Mouse (Mus musculus) midbrain, postnatal 0 days (tissue): ENCODE data around the gene Adamts15. TPM values are rescaled to one million over a fixed set of nuclear protein-coding genes. Genes with fewer than 3 reads are reported as not detected.

ENCODE experiments used
- ATAC-seq: fragments of 200-750 bp; cut with Nextera tagmentation; 2 replicates; pipeline ENCODE4 v1.8.0; 2017; ENCODE audit warnings: moderate number of reproducible peaks, mild to moderate bottlenecking, moderate TSS enrichment, moderate library complexity; ENCODE audit not compliant: low FRiP score
- DNase-seq: peaks from one replicate; pipeline ENCODE4 v3.0.0-alpha.2; 2015; ENCODE audit warnings: low spot score
- H3K27ac ChIP-seq: fragments of 300-500 bp; sonication (generic); 2 replicates; pipeline ENCODE4 v1.5.1; 2014; ENCODE audit warnings: low read depth, mild to moderate bottlenecking, low read length, mixed read lengths
- H3K27me3 ChIP-seq: fragments of 300-500 bp; sonication (generic); 2 replicates; pipeline ENCODE4 v1.6.1; 2014; ENCODE audit warnings: low read length, control low read depth, mixed read lengths; ENCODE audit not compliant: insufficient read depth
- H3K36me3 ChIP-seq: fragments of 300-500 bp; sonication (generic); 2 replicates; pipeline ENCODE4 v1.6.1; 2014; ENCODE audit warnings: low read length, control low read depth, mixed read lengths; ENCODE audit not compliant: insufficient read depth
- H3K4me1 ChIP-seq: fragments of 300-500 bp; sonication (generic); 2 replicates; pipeline ENCODE4 v1.6.1; 2014; ENCODE audit warnings: mild to moderate bottlenecking, control low read depth, antibody characterized with exemption, low read length, mixed read lengths; ENCODE audit not compliant: insufficient read depth
- H3K4me2 ChIP-seq: fragments of 300-500 bp; sonication (generic); 2 replicates; pipeline ENCODE4 v1.6.1; 2014; ENCODE audit warnings: low read depth, mild to moderate bottlenecking, low read length, mixed read lengths; ENCODE audit not compliant: poor library complexity, severe bottlenecking
- H3K4me3 ChIP-seq: fragments of 300-500 bp; sonication (generic); 2 replicates; pipeline ENCODE4 v1.5.1; 2014; ENCODE audit warnings: low read depth, mild to moderate bottlenecking, low read length, moderate library complexity
- H3K9ac ChIP-seq: fragments of 300-500 bp; sonication (generic); replicated peaks from 2 replicates; pipeline ENCODE4 v1.6.1; 2014; ENCODE audit warnings: mild to moderate bottlenecking, low read length, moderate library complexity, mixed read lengths; ENCODE audit not compliant: poor library complexity, severe bottlenecking
- H3K9me3 ChIP-seq: fragments of 300-500 bp; sonication (generic); 2 replicates; pipeline ENCODE4 v1.6.1; 2016; ENCODE audit warnings: low read length, control low read depth
- CTCF ChIP-seq: IDR thresholded peaks from 2 replicates; pipeline ENCODE4 v1.5.1; 2016; ENCODE audit warnings: antibody characterized with exemption, mild to moderate bottlenecking
- WGBS: fragments of 180-500 bp; shearing (Covaris S2); extraction: QIAGEN DNeasy Blood & Tissue Kit; methylation state at CpG from one replicate; pipeline ENCODE4 v1.1.7; 2014; 5-methylcytosine and 5-hydroxymethylcytosine counted together
- polyA plus RNA-seq: library from polyadenylated mRNA; unstranded; fragments of >200 nt; fragmentation: Nextera tagmentation; extraction: Ambion mirVana; gene quantifications from 2 replicates; pipeline ENCODE4 v1.2.1, GENCODE M21; 2015
- total RNA-seq: library from RNA; depleted of rRNA; stranded (reverse); fragments of >200 nt; gene quantifications from 2 replicates; pipeline ENCODE4 v1.2.3, GENCODE M21; 2014

Adamts15 gene
- total and polyA plus RNA-seq, 2 experiments from 2014 or later = 4.7 to 18.3 TPM

DNA sequence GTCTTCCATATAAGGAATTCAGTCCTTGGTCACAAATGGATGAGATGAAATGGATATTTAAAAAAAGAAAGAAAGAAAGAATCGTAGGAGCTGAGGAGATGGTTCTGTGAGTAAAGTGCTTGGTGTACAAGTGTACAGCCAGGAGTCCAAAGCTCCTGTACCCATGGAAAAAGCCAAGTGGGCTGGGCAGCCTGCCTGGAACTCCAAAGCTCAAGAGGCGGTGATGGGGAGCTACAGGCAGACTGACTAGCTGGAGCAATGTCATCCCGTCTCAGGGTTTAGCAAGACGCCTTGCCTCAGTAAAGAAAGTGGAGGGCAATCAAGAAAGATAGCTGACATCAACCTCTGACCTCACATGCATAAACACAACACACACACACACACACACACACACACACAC is 41.5 kb upstream of the Adamts15 start:
- Histone ChIP-seq H3K27ac (no peak overlapping the region), H3K27me3 (no peaks in the 10 kb centered on the region), H3K9ac (no peak overlapping the region), H3K4me1 (no peaks in the 10 kb centered on the region), H3K36me3 (no peaks in the 10 kb centered on the region), H3K9me3 (no peaks in the 10 kb centered on the region), H3K4me2 (no peak overlapping the region), H3K4me3 (no peak overlapping the region)
- WGBS = 98% methylated on average over 4 of the region's 4 CpGs
- no peak for TF ChIP-seq CTCF
- ATAC-seq (no peak), DNase-seq (no peak)

DNA sequence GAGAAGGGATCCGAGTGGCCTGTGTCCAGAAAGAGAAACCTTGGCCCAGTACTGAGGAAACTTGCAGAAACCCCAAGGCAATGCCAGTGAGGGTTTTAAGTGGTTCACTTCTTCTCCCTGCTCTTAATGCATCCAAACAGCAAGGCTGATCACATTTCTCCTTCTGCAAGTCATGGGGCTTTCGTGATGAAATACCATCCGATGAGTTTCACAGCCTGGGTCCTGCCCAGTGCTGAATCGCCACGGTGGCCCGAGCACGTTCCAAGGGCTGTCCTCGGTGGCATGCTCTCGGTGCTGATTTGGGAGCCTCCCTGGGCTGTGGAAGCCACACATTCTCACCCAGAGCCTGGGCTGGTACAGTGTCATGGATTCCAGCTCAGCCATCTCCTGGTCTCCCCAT is 33.0 kb upstream of the Adamts15 start:
- no peak overlapping the region for H3K9ac ChIP-seq
- ATAC-seq = no peak
- DNase-seq = no peak
- no peaks in the 10 kb centered on the region for H3K27me3 ChIP-seq
- WGBS = 94% methylated on average over 9 of the region's 9 CpGs
- no peak overlapping the region for H3K4me2 ChIP-seq
- no peak for TF ChIP-seq CTCF
- no peaks in the 10 kb centered on the region for H3K4me1 ChIP-seq
- H3K9me3 ChIP-seq = no peaks in the 10 kb centered on the region
- H3K4me3 ChIP-seq = no peak overlapping the region
- no peaks in the 10 kb centered on the region for H3K36me3 ChIP-seq
- H3K27ac ChIP-seq = no peak overlapping the region

DNA sequence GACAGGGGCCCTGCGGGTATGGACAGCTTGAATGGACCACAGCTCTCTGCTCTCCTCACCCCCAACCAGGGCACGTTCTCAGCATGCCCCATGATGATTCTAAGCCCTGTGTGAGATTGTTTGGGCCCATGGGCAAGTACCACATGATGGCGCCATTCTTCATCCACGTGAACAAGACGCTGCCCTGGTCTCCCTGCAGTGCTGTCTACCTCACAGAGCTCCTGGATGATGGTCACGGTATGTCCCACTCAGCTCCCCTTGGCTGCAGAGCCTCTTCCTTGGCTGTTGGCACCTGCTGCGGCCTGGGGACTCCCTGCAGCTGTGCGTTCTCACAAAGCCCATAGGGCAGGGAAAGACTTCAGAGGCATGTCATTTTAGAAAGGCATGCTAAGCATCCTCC is 31.0 kb upstream of the Adamts15 start:
- no peak for DNase-seq
- WGBS = 67% methylated on average over 8 of the region's 8 CpGs
- no peak overlapping the region for H3K27ac ChIP-seq
- H3K4me1 ChIP-seq = no peaks in the 10 kb centered on the region
- no peak for ATAC-seq
- H3K9ac ChIP-seq = no peak overlapping the region
- TF ChIP-seq CTCF = peak; percentile 49
- H3K27me3 ChIP-seq = no peaks in the 10 kb centered on the region
- H3K4me3 ChIP-seq = no peak overlapping the region
- no peaks in the 10 kb centered on the region for H3K36me3 ChIP-seq
- no peaks in the 10 kb centered on the region for H3K9me3 ChIP-seq
- no peak overlapping the region for H3K4me2 ChIP-seq

DNA sequence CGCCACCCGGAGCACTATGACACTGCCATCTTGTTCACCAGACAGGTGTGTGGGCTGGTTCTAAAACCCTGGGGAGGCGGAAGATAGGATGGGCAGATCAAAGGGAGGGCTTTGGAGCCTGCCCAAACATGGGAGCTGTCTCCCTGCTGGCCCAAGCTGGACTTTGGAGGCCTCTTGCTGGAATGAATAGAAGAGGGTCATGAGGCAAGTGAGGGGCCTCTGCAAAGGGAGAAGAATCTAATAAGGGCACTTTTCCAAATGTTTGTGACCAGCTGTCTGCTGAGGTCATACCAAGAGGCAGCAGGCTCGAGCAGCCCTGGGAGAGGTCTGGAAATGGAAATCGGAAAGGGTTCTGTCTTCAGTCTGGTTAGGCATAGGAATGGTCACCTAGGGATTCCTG is 29.2 kb upstream of the Adamts15 start:
- 88% methylated on average over 5 of the region's 5 CpGs for WGBS
- H3K27me3 ChIP-seq = no peaks in the 10 kb centered on the region
- no peaks in the 10 kb centered on the region for H3K4me1 ChIP-seq
- H3K27ac ChIP-seq = no peak overlapping the region
- ATAC-seq (no peak), DNase-seq (no peak)
- H3K4me3 ChIP-seq = no peak overlapping the region
- no peaks in the 10 kb centered on the region for H3K9me3 ChIP-seq
- no peaks in the 10 kb centered on the region for H3K36me3 ChIP-seq
- no peak for TF ChIP-seq CTCF
- H3K4me2 ChIP-seq = no peak overlapping the region
- H3K9ac ChIP-seq = no peak overlapping the region

DNA sequence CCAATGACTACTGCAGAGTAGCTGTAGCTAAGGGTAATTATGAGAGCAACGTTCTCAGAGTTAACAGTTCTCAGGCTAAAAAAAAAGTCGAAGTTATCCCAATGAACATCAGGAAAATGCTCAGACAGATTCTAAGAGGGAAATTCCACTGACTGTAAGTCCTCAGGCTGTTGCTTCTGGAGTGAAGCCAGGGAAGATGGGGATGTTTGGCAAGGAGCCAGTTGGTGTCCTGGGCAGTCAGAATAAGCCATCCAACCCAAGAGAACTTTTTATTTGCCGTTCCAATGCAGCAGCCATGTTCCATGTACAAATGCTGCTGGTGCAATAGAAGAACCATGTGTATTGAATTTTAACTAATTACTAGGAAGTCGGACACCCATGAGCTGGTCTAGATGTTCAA is 28.3 kb upstream of the Adamts15 start:
- WGBS = 66% methylated on average over 4 of the region's 4 CpGs
- no peak overlapping the region for H3K4me3 ChIP-seq
- ATAC-seq = no peak

DNA sequence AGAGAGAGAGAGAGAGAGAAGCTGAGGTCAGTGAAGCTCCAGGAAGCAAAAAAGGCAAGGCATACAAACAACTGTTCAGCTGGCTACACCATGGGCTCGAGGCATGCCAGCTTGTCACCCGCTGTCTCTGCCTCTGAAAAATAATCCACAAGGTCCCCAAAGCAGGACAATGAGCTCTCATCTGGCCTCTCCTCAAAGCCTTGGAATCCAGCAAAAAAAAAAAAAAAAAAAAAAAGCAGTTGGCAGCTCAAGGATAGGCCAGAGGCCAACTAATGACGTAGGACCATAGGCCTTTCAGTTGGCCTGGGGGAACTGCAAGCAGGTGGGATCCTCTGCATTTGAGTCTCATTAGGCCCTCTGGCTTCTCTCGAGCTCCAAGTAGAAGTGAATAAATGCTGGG is 27.7 kb upstream of the Adamts15 start:
- H3K27me3 ChIP-seq = no peaks in the 10 kb centered on the region
- no peak for ATAC-seq
- 66% methylated on average over 4 of the region's 4 CpGs for WGBS

More for the DNA sequence above, 28.3 kb upstream of the Adamts15 start:
- H3K27ac ChIP-seq = no peak overlapping the region
- H3K27me3 ChIP-seq = no peaks in the 10 kb centered on the region
- H3K4me2 ChIP-seq = no peak overlapping the region
- TF ChIP-seq CTCF = no peak
- no peak overlapping the region for H3K9ac ChIP-seq
- no peaks in the 10 kb centered on the region for H3K9me3 ChIP-seq
- DNase-seq = peak; percentile 58
- H3K4me1 ChIP-seq = no peaks in the 10 kb centered on the region
- H3K36me3 ChIP-seq = no peaks in the 10 kb centered on the region

More for the DNA sequence above, 27.7 kb upstream of the Adamts15 start:
- TF ChIP-seq CTCF = no peak
- no peak overlapping the region for H3K4me2 ChIP-seq
- no peaks in the 10 kb centered on the region for H3K4me1 ChIP-seq
- no peak overlapping the region for H3K27ac ChIP-seq
- H3K36me3 ChIP-seq = no peaks in the 10 kb centered on the region
- no peak overlapping the region for H3K4me3 ChIP-seq
- no peak overlapping the region for H3K9ac ChIP-seq
- H3K9me3 ChIP-seq = no peaks in the 10 kb centered on the region
- DNase-seq = peak; percentile 64
